Mouse (Mus musculus): ENCODE data around the gene Nlrp4b. TPM values are rescaled to one million over a fixed set of nuclear protein-coding genes. Genes with fewer than 3 reads are reported as not detected.
"Not testable (repeated sequence)": the region's sequence is repeated elsewhere in the genome, so short reads cannot be mapped to it uniquely, and the experiment has no call there.

Gene Nlrp4b
- total RNA-seq (2017): 0.23 TPM in 1 of 2 replicates, not detected in the other

DNA sequence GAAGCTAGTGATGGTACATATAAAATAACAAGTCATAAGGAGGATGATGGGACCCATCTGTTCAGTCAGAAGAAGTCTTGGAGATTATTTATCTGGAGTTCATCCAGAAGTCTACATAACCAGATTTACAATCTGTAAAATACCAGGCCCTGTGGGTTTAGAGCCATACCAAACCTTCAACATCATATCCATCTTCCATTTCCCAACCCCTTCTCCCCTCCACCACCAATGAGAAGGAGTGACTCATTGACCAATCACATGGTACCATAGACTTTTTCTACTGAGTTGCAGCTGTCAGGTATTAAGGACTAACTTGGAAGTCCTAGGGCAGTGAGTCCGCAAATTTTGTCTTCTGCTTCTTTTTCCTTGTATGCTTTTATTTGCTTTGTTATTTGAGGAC lies at the start of gene Nlrp4b:
TSS of gene Nlrp4b (plus strand) at position 301 of the 400 bp plus-strand sequence.
- no peak for ATAC-seq (ENCODE audit: extremely low read depth, insufficient number of reproducible peaks, low FRiP score, poor library complexity, severe bottlenecking)

DNA sequence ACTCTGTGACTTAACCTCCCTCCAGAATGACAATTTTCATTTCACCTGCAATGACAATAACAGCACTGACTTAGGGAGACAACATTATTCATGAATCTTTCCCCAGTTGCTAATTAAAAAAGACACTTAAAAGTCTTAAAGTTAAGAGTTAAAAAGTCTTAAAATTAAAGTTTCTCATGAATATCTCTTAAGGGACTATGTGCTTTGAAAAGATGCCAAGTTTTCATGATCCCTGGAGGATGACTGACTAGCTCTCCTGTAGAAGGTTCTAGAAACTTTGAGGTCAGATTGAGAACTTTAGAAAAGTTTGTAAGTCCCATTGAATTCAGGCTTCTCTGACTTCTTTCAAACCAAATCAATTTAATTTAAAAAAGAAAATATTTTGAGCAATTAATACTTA lies 66.7 kb downstream of the Nlrp4b start, which contains the start of gene Vmn1r71:
TSS of gene Vmn1r71 (minus strand) at position 101 of the 400 bp plus-strand sequence.
- no peak for ATAC-seq (ENCODE audit: extremely low read depth, insufficient number of reproducible peaks, low FRiP score, poor library complexity, severe bottlenecking)

DNA sequence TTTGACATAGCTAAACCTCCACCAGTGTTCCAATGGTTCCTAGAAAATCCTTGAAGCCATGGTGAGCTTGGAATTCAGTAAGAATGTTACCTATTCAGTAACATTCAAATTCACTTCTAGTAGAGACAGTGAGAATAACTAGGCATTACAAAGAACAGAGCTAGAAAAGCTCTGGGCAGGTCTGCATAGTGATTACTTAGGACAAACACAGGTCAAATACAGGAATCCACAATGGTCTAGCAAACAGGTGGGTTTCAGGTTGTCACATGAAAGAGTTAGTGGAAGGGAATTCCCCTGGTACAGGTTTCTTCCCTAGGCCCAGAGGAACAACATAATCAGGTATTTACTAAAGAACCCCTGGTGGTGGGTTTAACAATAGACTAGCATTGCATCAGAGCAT lies 70.0 kb downstream of the Nlrp4b start:
- ATAC-seq (ENCODE audit: extremely low read depth, insufficient number of reproducible peaks, low FRiP score, poor library complexity, severe bottlenecking): not testable (repeated sequence)

Other genes starting within 250 kb of the Nlrp4b start
- not detected in 2 replicates for gene Vmn1r67, start 244.5 kb upstream of the Nlrp4b start, total RNA-seq (2017)
- 0.12 and 0.58 TPM in 2 replicates for gene Zik1, start 192.4 kb upstream of the Nlrp4b start, total RNA-seq (2017)
- gene Vmn1r68, start 129.3 kb upstream of the Nlrp4b start, total RNA-seq (2017): not detected in 2 replicates
- gene Vmn1r69, start 74.1 kb upstream of the Nlrp4b start, total RNA-seq (2017): 0.25 TPM in 1 of 2 replicates, not detected in the other
- not detected in 2 replicates for gene Vmn1r70, start 56.3 kb upstream of the Nlrp4b start, total RNA-seq (2017)
- gene Vmn1r71, start 66.6 kb downstream of the Nlrp4b start, total RNA-seq (2017): not detected in 2 replicates
- not detected in 2 replicates for gene Zscan4b, start 217.3 kb downstream of the Nlrp4b start, total RNA-seq (2017)